Mouse (Mus musculus): ENCODE measurements at regions not wholly inside any gene's neighbourhood (a gene's known extent, or its start where the extent isn't known, plus 50 kb on each side); places are given as distances from the start of the nearest gene placed in this dataset.
"Not testable (repeated sequence)": the region's sequence is repeated elsewhere in the genome, so short reads cannot be mapped to it uniquely, and the experiment has no call there.

DNA sequence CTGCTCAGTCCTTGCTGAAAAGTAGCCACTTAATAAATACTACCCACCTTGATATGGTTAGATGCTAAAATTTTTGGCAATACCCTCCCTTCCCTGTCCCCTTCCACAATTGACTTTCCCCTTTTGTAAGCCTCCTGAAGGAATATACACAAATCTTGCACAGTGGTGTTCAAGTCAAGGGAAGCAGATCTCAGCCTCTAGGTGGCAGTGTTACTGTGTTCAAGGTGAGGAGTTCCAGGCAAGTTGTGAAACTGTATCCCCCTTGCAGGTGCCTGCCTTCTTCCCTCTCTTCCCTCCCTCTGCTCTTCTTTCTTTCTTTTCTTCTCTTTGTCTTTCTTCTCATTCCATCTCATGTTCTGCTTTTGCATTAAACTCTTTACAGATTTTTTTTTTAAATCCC lies 239.1 kb downstream of the Sec16b start:
- no peak for ATAC-seq (ENCODE audit: poor library complexity, severe bottlenecking)

DNA sequence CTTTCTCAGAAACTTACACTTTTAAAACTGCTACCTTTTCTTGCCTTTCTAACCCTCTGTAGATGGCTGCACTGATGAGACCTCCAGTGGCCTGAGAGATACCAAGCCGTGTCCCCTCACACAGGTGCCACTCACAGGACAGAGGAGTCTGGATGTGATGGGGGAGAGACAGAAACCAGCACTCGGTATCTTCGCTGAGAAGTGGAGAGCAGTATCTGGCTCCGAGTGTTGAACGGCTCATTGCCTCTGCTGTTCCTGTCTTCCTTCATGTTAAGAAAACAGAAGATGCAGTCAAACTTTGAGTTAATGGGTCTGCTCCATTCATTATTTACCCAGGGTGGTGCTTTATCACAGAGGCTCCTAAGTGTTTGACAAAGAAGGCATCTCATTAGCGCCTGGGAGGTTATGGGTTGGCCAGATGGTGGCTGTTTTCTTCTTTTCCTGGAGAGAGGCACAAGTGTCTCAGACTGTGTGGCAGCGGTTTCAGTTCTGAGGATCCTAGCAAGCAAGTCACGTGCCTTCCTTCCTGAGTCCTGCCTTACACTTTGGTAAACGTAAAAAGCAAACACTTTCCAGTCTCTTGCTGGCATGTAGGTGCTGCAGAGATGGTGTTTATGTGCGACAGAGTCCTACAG lies 248.6 kb downstream of the Sec16b start:
- no peak for ATAC-seq (ENCODE audit: poor library complexity, severe bottlenecking)

DNA sequence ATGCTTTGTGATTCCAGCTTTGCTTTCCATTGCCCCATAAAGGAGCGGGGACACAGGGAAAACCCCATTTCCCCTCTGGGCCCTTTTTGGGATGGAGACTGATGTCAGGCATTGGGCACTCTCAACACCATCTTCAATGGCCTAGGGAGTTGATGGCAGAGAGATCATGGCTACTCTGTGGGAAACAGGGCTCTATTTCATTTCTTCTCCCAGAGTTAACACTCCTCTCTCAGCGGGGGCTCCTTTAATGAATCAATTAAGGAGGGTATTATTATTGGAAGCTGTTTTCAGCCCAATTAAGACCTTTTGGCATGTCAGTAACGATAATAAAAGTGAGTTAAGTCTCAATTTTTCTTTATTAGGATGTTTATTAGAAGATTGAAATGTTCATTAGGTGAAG lies 250.4 kb downstream of the Sec16b start:
- no peak for ATAC-seq (ENCODE audit: poor library complexity, severe bottlenecking)

DNA sequence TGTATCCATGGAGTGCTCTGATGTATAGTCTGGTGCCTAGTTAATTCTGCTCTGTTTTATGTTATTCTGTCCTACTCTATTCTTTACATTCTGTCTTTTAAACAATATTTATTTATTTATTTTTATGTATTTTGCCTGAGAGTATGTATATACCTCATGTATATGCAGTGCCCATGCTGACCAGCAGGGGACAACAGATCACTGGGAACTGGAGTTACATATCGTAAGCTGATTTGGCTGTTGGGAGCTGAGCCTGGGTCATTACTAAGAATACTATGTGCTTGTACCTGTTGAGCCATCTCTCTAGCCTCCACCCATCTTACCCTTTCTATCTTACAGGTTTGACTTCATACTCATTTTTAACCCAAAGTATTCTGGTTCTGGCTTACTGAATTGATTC lies 251.8 kb downstream of the Sec16b start:
- ATAC-seq (ENCODE audit: poor library complexity, severe bottlenecking) = no peak

DNA sequence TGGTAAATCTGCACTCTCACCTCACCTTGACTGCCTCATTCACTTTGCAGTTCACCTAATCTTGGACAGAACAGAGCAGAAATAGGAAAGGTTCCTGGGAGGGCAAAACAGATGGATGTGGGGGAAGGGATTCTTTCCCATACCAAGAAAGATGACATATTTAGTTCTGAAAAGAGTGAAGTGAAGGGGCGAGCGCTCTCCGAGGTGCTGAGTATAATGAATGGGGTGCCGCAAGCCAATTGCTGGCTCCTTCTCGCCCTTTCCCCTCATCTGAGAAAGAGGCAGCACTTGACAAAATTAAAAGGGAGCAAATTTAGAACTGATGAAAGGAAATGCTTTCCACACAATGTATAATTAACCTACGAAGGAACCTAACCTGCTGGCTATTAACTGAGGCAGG lies 261.7 kb downstream of the Sec16b start:
- ATAC-seq (ENCODE audit: poor library complexity, severe bottlenecking) = no peak

DNA sequence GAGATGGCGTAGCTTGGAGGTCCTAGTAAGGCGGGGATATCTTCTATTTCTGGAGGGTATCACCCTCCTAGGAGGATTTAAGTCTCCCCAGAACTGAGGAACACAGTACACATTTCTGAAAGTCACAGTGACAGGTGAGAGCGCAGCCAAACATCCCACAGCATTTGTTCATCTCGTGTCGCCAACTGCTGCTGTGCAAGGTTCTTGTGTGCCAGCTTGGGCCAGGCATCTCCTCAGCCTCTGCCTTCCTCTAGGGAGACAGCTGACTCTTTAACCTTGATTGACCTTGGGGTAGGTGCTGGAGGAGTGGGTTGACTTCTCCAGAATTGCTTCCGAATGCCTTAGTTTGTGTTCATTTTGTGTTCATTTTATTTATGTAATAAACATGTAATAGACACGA lies 291.2 kb downstream of the Sec16b start:
- no peak for ATAC-seq (ENCODE audit: poor library complexity, severe bottlenecking)

DNA sequence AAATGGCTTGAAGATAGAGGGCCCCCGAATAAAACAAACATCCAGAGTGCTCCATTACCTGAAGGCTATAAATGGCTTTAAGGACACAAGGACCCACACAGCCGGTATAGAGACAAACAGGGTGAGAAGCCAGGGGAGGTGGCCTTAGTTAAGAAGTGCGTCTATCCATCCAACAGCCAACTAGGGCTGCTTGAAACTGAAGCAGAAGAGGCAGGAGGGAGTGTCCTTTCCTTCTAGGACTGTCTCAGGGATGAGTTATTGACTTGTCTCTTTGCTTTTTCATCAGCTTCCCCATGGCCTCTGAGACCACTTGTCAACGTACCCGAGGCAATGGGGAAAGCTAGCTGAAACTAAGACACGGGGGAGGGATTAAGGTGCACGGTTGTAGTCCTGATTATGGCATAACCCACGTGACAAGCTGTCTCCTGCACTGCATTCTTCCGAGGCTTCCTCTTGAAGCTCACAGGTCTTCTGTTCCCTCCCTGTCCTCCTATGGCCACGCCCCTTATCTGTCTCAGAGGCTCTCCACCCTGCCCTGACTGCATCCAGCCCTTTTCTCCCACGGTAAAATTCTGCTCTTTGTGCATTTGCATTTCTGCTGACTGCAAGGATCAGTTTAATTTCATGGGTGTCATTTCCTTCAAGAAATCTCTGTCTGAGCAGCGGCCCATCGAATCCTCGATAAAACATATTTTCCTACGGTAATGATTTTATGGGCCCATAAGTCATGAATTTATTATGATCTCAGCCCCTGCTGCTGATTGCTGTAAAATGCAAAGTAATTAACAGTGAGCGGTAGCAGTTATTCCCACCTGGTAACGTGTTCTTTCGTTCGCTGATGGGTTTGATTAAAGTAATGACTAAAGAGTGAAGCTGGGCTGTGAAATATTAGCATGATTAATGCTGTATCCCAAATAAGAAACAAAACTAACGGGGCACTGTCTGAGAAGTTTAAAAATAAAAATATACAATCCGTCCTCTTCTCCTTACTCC lies 292.3 kb downstream of the Sec16b start:
- ATAC-seq (ENCODE audit: poor library complexity, severe bottlenecking) = no peak

DNA sequence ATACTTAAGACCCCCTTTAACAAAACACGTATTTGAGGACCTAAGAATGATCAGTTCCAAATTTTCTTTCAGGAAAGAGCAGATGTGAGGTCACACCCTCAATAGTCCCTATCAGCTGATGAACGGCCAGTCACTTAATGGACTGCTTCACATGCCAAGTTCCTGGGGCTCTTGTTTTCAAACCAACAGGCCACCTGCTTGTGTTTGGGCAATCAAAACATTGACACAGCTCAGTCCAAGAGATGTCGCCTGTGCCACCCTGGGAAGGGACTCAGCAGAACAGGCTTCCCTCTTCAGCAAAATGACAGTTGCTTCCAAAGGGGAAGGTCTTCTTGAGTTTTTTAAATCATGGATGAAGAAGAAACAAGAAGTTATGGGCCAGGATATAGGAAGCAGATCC lies 294.6 kb downstream of the Sec16b start:
- ATAC-seq (ENCODE audit: poor library complexity, severe bottlenecking) = no peak

DNA sequence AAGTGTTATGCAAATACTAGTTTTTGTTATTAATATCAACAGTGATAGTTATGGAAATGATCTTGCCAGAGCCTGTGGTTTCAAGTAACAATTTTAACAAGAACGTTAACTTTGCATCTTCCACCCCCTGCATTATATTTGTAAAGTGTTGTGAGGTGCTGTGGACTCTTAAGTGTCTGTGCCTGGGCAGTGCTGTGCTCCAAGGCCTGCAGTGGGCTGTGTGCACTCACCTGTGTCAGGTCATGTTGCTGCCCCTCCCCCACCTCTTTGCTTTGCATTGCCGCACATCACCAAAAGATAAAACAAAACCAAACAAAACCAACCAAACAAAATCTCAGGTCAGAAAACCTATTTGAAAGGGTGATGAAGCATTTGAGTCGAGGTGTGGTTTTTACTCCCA lies 297.7 kb downstream of the Sec16b start:
- no peak for ATAC-seq (ENCODE audit: poor library complexity, severe bottlenecking)

DNA sequence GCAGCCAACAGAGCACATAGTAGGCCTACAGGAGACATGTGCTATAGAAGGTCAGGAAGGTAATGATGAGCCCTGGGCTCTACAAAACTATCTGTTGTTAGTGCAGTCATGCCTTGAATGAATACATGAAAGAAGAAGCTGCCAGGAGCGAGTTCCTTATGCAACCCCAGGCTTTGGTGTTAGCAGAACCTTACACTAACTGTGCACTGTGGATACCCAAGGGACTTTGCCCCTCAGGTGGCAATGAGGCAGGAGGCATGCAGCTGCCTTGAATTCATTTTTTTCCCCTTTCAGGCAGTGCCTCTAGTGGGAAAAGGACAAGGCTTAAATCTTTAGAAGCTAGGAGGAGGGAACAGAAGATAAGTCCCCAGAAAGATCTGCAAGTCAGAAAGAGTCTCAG lies 299.8 kb downstream of the Sec16b start:
- no peak for ATAC-seq (ENCODE audit: poor library complexity, severe bottlenecking)

DNA sequence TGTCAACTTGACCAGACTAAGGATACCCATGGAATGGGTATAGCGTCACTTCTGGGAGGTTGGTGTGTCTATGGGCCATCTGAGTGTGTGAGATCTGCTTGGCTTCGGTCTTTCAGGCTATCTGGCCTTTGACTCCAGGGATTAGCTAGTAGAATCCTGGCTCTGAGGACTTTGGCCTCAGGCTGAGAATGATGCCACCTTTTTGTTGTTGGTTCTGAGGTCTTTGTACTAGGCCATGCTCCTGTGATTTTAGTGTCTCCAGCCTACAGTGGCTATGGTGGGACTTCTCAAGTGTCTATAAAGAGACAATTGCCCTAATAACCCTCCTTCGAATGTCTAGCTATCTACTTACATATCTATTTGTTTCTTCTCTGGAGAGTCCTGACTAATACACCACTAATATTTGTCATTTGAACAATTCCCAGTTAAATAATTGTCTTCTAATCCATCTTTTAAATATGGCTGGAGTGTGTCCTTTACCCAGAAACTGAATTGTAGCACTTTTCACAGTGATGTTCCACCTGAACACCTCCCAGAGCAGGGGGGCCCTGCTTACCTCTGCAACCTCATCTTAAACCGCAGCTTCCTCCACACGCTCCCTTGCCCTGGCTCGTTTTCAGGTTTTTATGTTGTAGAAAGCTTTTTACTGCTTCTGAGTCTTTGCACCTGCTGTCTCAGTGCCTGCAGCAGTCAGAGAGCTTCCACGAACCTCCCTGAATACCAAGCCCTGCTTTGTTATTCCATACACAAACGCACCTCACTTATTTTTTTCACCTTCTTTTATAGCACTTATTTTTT lies 303.3 kb downstream of the Sec16b start:
- ATAC-seq (ENCODE audit: poor library complexity, severe bottlenecking) = no peak

DNA sequence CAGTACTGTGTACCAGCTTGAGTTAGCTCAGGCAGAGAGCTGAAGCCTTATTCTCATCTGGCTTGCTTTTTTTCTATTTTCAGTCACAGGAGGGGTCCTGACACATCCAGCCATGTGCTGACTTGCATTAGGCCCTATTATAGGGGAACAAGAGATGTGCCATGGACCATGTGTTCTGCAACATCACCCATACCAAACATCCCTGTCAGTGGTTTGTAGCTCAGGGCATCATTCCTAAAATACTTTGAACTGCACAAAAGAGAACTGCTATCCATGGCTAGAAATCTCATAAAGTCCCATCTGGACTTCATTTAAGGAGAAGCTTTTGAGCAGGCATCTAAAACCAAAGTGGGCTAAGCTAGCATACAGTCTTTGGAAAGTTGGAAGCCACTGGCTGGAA lies 304.1 kb downstream of the Sec16b start:
- no peak for ATAC-seq (ENCODE audit: poor library complexity, severe bottlenecking)

DNA sequence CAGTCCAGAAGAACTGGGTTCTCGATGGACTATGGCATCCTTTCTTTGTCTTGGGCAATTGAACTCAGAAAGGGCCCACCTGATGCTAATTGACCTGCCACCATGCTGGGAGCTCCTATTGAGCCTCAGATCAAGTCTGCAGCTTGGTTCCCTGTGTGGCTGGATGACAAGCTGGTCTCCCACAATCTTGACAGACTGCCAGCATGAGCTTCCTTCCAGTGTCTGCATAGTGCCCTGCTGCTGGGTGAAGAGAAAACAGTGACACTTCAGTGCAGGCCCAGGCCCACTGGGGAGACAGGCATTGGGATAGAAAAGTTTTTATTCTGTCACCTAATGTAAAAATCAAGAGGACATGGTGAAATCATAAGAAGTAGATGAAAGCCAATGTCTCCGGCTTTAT lies 321.4 kb downstream of the Sec16b start:
- ATAC-seq (ENCODE audit: poor library complexity, severe bottlenecking) = no peak

DNA sequence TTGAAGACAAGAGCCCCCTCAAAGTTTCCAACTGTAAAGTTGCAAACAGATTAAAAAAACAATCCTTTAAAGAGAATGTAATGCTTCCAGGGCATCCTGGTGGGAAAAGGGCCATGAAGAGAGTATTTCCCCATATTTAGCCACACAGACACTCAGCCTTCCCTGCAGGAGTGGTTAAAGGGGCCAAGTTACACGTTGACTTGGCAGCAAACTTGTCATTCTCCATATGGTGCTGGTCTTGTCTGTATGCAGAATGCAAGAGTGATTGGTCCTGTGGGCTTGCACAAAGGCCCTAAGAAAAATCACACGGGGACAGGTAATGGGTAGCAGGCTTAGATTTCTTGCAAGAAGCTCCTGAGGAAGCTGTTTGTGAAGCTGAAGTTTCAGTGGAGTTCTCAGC lies 325.0 kb downstream of the Sec16b start:
- no peak for ATAC-seq (ENCODE audit: poor library complexity, severe bottlenecking)

DNA sequence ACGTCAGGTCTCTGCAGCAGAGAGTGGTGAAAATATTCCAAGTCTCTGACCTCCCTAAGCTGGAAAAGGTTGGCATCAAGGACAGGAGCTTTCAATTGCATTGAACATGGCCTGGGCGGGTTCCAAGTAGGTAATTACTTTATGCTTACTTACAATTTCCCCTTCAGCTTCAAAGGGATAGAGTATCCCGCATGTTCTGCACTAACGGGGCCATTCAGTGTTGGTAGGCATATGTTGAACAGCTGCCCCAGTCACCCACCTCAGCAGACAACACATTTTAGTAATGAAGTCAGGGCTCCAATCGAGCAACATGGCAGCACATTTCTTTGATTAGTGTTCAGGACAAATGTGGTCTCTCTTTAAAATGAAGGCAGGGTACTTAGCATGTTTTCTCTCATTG lies 366.2 kb downstream of the Sec16b start:
- no peak for ATAC-seq (ENCODE audit: poor library complexity, severe bottlenecking)

DNA sequence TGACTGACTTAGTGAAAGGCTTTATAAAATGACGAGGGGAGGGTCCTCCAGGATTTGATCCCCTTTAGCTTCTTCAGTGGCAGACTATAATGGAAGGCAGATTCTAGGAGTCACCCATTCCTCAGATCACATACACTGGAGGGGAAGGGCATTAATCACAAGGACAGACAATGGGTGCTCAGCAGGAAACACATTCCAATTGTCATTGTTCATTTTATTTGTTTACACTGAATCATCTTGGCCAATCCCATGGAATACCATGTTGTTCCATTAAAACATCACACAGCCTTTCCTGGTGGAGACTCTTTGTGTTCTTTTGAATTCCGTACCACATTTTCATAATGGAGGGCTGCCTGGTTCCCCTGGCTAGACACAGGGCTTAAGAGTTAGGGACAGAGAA lies 368.5 kb downstream of the Sec16b start:
- ATAC-seq (ENCODE audit: poor library complexity, severe bottlenecking) = no peak

DNA sequence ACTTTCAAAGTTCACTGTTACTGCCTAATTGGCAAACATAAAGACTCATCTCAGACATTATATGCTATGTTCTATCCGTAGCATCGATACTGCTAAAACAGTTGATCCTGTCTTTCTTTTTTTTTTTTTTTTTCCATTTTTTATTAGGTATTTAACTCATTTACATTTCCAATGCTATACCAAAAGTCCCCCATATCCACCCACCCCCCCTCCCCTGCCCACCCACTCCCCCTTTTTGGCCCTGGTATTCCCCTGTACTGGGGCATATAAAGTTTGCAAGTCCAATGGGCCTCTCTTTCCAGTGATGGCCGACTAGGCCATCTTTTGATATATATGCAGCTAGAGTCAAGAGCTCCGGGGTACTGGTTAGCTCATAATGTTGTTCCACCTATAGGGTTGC lies 370.6 kb downstream of the Sec16b start:
- not testable (repeated sequence) for ATAC-seq (ENCODE audit: poor library complexity, severe bottlenecking)

DNA sequence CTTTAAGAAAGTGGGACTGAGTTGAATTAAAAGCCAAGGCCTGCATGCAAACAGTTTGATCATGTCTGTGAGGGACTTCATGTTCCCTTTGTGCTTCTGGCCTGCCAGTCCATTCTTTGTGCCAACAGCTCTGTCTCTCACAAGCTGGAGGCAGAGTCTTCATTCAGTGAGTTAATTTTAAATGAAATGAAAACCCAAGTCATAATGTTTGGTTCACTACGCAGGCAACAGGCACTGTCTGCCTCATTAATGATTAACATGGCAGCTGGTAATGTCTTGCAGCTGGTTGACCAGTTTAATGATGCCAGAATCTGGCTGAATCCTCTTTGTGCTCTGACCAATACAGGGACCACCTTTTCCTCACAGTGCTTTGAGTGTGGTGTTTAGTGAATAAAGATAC lies 380.6 kb downstream of the Sec16b start:
- no peak for ATAC-seq (ENCODE audit: poor library complexity, severe bottlenecking)

DNA sequence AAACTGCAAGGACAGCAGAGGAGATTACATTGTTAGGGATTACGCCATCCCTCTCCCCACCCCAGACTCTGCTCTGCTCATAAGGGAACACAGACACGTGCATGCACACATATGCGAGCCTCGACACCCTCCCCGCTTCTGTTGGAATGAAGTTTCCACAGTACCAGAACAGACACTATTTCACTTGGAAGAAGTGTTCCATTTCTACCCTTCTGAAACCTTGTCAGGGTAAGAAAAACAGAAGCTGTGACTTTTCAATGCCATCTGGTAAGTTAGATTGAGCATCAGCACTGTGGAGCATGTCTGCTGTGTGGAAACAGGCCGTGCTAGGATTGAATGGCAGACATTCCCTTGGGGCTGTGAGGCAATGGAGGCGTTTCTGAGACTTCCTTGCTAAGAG lies 382.0 kb downstream of the Sec16b start:
- ATAC-seq (ENCODE audit: poor library complexity, severe bottlenecking) = no peak

DNA sequence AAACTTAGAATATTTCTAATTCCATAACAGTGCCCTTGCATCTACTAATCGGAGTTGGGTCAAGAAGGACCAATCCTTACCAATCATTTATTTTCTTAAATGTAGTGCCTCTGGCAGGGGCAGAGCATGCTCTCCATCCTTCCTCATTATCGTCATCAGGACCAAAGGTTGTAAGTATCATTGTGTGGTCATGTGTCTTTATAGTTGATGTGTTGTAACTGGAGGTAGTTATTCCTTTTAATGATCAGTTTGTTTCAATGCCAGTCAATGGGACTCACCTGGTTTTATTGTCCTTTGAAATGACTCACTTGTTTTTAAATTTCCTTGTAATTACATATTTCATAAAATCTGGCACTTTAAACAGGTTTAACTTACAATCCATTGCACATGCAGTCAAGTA lies 399.6 kb downstream of the Sec16b start:
- ATAC-seq (ENCODE audit: poor library complexity, severe bottlenecking) = no peak

DNA sequence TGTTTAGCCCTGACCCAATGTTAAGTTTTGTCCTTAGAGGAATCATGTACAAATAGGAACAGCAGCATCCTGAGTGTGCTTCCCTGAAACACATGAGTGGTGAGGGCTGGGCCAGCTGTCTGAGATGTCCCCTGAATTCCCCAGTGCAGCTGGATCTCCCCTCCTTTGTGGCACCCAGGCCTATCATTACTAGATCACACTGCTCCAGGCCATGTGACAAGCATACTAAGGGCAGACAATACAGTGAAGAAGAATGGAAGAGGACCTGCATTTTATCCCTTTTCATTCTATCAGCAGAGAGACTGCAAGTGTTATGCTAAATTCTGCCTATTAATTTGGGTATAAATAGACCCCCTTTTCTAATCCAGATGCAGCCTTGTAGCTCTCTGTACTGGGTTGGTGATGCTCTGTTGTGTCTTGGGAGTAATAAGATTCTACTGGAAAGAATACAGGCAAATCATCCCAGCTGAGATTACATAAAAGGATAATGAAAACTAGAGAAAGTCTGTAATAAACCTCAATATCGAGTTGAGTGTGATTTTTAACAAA lies 418.3 kb downstream of the Brinp2 start:
- no peak for ATAC-seq (ENCODE audit: poor library complexity, severe bottlenecking)
